Mouse (Mus musculus): Measurements from ENCODE around the gene Gtf3c4. TPM values are rescaled to one million over a fixed set of nuclear protein-coding genes. Genes with fewer than 3 reads are reported as not detected.

Gene Gtf3c4
- 19.9 and 20.4 TPM in 2 replicates for polyA plus RNA-seq (2015; fragmentation: Nextera tagmentation; extraction: Ambion mirVana)

DNA sequence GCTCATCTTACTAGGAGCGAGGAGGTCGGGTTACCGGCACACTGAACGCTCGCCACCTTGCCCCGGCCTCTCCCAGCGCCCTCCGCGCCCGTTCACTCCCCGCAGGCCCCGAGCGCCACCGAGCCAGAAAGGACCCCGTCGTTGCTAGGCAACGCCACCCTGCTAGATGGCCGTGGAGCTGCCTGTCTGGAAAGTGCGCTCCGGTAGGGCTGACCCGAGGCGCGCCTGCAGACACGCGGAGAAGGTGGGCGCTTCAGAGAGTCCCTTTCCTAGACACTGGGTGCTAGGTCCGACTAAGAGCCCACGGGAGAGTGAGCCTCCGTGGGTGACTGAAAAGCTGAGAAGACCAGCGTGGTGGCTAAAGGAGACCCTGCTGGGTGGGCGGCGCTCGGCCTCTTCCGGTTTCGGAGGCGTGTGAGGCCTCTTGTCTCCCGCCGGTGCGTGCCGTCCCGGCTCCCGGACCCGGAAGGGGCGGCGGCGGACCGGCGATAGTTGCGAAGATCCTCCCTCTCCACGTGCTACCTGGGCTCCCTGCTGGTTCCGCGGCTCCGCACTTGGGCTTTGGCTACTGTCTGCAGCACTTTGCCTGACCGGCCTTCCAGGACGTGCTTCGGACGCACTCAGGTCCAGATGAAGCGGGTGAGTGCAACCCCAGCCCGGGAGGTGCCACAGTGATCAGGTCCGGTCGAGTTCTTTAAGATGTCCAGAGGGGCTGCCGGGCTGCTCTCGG is at the start of gene Gtf3c4, which contains the start of gene Ddx31:
Gene Gtf3c4, minus strand, starts transcription at position 139 of the 730 bp plus-strand sequence.
Gene Ddx31, plus strand, starts transcription at position 185 of the 730 bp plus-strand sequence.
- H3K4me3 ChIP-seq = peak within 1 kb of the TSS; percentile 87
- WGBS = under 1% methylated on average over 63 of the region's 63 CpGs
- H3K9ac ChIP-seq = peak within 1 kb of the TSS; percentile 94
- H3K4me2 ChIP-seq = peak within 1 kb of the TSS; percentile 85
- H3K27me3 ChIP-seq = no peaks in the 10 kb centered on the region
- peak; percentile 94 for ATAC-seq (ENCODE audit: low FRiP score, low read depth)
- peak within 1 kb of the TSS; percentile 91 for H3K27ac ChIP-seq (replicated peaks)
- no peaks in the 10 kb centered on the region for H3K9me3 ChIP-seq
- 0 out of 2 replicates have a peak, but pooled peaks cover 5% of the 10 kb centered on the region for H3K36me3 ChIP-seq
- H3K4me1 ChIP-seq (replicated peaks) = peaks cover 61% of the 10 kb centered on the region

DNA sequence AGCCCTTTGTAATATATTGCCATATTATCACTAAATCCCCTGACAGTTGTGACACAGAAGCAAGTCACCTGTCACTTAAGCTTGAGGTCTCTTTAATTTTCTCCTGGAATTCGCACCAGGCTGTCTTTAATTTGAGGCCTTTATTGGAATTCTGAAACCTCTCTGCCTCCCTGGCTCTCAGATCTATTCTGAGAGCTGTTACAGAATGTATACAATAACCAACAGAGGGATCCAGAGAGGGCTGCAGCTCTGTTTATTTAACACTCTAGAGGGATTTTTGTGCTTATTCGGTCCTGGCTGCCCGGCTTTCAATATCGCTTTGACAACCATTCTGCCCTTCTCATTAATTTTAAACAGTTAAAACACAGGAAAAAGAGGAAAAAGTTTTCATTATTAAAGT is 44.8 kb upstream of the Gtf3c4 start:
- 57% methylated on average over 4 of the region's 4 CpGs for WGBS

GRCm38 (mm10) chr2:28882826-28883485 is 42.8 kb upstream of the Gtf3c4 start:
- WGBS = 62% methylated on average over 6 of the region's 6 CpGs
- peaks cover 23% of the 10 kb centered on the region for H3K36me3 ChIP-seq

More for the DNA sequence above, 44.8 kb upstream of the Gtf3c4 start:
- Histone ChIP-seq H3K27me3 (no peaks in the 10 kb centered on the region), H3K9ac (no peak overlapping the region), H3K4me2 (no peak overlapping the region), H3K27ac (replicated peaks) (no peak overlapping the region), H3K9me3 (no peaks in the 10 kb centered on the region), H3K4me3 (no peak overlapping the region), H3K36me3 (peaks cover 30% of the 10 kb centered on the region), H3K4me1 (replicated peaks) (no peaks in the 10 kb centered on the region)
- ATAC-seq (ENCODE audit: low FRiP score, low read depth) = no peak

GRCm38 (mm10) chr2:28882047-28882446 is 41.9 kb upstream of the Gtf3c4 start:
- no peaks in the 10 kb centered on the region for H3K4me1 ChIP-seq (replicated peaks)
- 0 out of 2 replicates have a peak overlapping the region, but pooled peaks have one; percentile 2 for H3K27ac ChIP-seq (replicated peaks)
- no peak overlapping the region for H3K4me3 ChIP-seq
- H3K9ac ChIP-seq = no peak overlapping the region
- ATAC-seq (ENCODE audit: low FRiP score, low read depth) = no peak
- no peak overlapping the region for H3K4me2 ChIP-seq
- WGBS = 80% methylated on average over 3 of the region's 3 CpGs
- peaks cover 20% of the 10 kb centered on the region for H3K36me3 ChIP-seq
- no peaks in the 10 kb centered on the region for H3K9me3 ChIP-seq
- no peaks in the 10 kb centered on the region for H3K27me3 ChIP-seq

More at GRCm38 (mm10) chr2:28882826-28883485, 42.8 kb upstream of the Gtf3c4 start:
- no peak for ATAC-seq (ENCODE audit: low FRiP score, low read depth)
- Histone ChIP-seq H3K27me3 (no peaks in the 10 kb centered on the region), H3K9me3 (no peaks in the 10 kb centered on the region), H3K4me2 (no peak overlapping the region), H3K9ac (no peak overlapping the region), H3K27ac (replicated peaks) (no peak overlapping the region), H3K4me1 (replicated peaks) (no peaks in the 10 kb centered on the region), H3K4me3 (no peak overlapping the region)

DNA sequence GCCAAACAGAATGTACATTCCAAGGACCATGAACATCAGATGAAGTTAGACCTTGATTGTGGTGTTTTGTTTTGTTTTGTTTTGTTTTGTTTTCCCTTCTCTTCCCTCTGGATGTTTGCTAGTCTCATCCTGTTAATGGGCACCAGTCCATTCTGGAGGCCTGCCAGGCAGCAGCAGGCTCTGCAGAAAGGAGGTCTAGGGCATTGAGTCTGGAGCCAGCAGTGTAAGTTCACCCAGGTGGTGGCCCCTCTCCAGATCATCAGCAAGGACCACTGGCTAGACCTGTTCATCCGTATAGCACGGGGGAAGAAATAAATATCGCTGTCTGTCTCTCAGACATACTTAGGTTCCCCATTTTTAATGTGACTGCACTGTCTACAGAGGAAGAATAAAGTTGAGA is 41.1 kb upstream of the Gtf3c4 start:
- H3K27me3 ChIP-seq = no peaks in the 10 kb centered on the region
- peak; percentile 45; the same call in 1 of the 2 replicates for ATAC-seq (ENCODE audit: low FRiP score, low read depth)
- H3K4me2 ChIP-seq = no peak overlapping the region
- no peak overlapping the region for H3K9ac ChIP-seq
- H3K27ac ChIP-seq (replicated peaks) = no peak overlapping the region
- WGBS = 76% methylated on average over 3 of the region's 3 CpGs
- H3K4me1 ChIP-seq (replicated peaks) = no peaks in the 10 kb centered on the region
- H3K4me3 ChIP-seq = no peak overlapping the region
- no peaks in the 10 kb centered on the region for H3K9me3 ChIP-seq
- H3K36me3 ChIP-seq = peaks cover 22% of the 10 kb centered on the region

DNA sequence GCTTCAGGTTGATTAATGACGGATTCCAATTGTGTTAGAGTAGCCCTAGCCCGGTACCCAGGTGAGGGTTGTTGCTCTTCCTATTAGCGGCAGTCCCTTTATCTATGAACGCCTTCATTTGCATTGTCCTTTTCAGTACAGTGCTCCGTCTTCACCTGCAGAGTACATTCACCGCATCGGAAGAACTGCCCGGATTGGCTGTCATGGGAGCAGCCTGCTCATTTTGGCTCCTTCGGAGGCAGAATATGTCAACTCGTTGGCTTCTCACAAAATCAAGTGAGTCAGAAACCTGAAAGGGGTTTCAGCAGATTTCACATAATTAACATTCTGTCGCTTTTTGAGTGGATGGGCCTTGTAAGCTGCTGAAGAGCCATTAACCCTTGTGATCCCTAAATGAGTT is 35.4 kb upstream of the Gtf3c4 start:
- Histone ChIP-seq H3K4me1 (replicated peaks) (no peaks in the 10 kb centered on the region), H3K4me3 (no peak overlapping the region), H3K9me3 (no peaks in the 10 kb centered on the region), H3K36me3 (peaks cover 34% of the 10 kb centered on the region), H3K27me3 (no peaks in the 10 kb centered on the region), H3K27ac (replicated peaks) (no peak overlapping the region), H3K9ac (no peak overlapping the region), H3K4me2 (no peak overlapping the region)
- 86% methylated on average over 11 of the region's 11 CpGs for WGBS
- no peak for ATAC-seq (ENCODE audit: low FRiP score, low read depth)

DNA sequence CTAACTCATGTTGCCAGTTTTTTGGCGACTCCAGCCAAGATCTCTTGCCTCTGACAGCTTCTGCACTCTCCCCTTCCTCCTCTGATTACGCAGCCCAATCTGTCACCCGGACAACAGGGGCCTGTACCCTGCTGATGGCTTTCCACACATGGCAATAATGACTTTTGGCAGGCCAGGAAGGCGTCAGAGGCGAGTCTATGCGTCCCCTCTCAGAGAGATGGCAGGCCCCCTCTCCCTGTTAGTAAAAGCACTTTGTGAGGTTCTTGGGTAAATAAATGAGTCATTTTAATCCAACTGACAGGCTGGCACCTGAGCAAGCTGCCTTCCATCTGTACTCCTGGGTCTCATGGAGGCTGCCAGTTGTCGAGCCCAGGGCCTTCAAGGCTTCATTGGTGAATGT is 27.3 kb upstream of the Gtf3c4 start:
- peaks cover 3% of the 10 kb centered on the region for H3K4me1 ChIP-seq (replicated peaks)
- no peak overlapping the region for H3K9ac ChIP-seq
- H3K27me3 ChIP-seq = no peaks in the 10 kb centered on the region
- peak overlapping the region; percentile 58 for H3K27ac ChIP-seq (replicated peaks)
- H3K9me3 ChIP-seq = no peaks in the 10 kb centered on the region
- ATAC-seq (ENCODE audit: low FRiP score, low read depth) = peak; percentile 91
- H3K4me2 ChIP-seq = no peak overlapping the region
- peaks cover 28% of the 10 kb centered on the region for H3K36me3 ChIP-seq
- H3K4me3 ChIP-seq = no peak overlapping the region
- WGBS = 49% methylated on average over 7 of the region's 7 CpGs

- H3K4me3 ChIP-seq = no peak overlapping the region
- H3K9me3 ChIP-seq = no peaks in the 10 kb centered on the region
- no peak overlapping the region for H3K27ac ChIP-seq (replicated peaks)
- H3K27me3 ChIP-seq = no peaks in the 10 kb centered on the region
- H3K36me3 ChIP-seq = peaks cover 55% of the 10 kb centered on the region
- H3K4me1 ChIP-seq (replicated peaks) = peaks cover 3% of the 10 kb centered on the region
- no peak for ATAC-seq (ENCODE audit: low FRiP score, low read depth)
- H3K4me2 ChIP-seq = no peak overlapping the region
- H3K9ac ChIP-seq = no peak overlapping the region
Observed at GRCm38 (mm10) chr2:28863857-28864256, 23.7 kb upstream of the Gtf3c4 start.

- H3K27ac ChIP-seq (replicated peaks) = peak overlapping the region; percentile 36
- H3K36me3 ChIP-seq = peaks cover 62% of the 10 kb centered on the region
- H3K27me3 ChIP-seq = no peaks in the 10 kb centered on the region
Observed at GRCm38 (mm10) chr2:28860678-28861423, 20.7 kb upstream of the Gtf3c4 start.

GRCm38 (mm10) chr2:28859303-28859702 is 19.1 kb upstream of the Gtf3c4 start:
- Histone ChIP-seq H3K27me3 (no peaks in the 10 kb centered on the region), H3K9me3 (no peaks in the 10 kb centered on the region), H3K9ac (no peak overlapping the region), H3K4me3 (no peak overlapping the region), H3K27ac (replicated peaks) (no peak overlapping the region), H3K36me3 (peaks cover 63% of the 10 kb centered on the region), H3K4me1 (replicated peaks) (no peaks in the 10 kb centered on the region), H3K4me2 (no peak overlapping the region)
- no peak for ATAC-seq (ENCODE audit: low FRiP score, low read depth)
- WGBS = 96% methylated on average over 4 of the region's 4 CpGs

More at GRCm38 (mm10) chr2:28860678-28861423, 20.7 kb upstream of the Gtf3c4 start:
- ATAC-seq (ENCODE audit: low FRiP score, low read depth) = peak; percentile 73; the same call in 1 of the 2 replicates
- no peak overlapping the region for H3K4me2 ChIP-seq
- H3K9ac ChIP-seq = no peak overlapping the region
- no peaks in the 10 kb centered on the region for H3K9me3 ChIP-seq
- WGBS = 74% methylated on average over 8 of the region's 8 CpGs
- no peaks in the 10 kb centered on the region for H3K4me1 ChIP-seq (replicated peaks)
- no peak overlapping the region for H3K4me3 ChIP-seq

GRCm38 (mm10) chr2:28855773-28856172 is 15.6 kb upstream of the Gtf3c4 start:
- H3K27me3 ChIP-seq = no peaks in the 10 kb centered on the region
- no peak for ATAC-seq (ENCODE audit: low FRiP score, low read depth)
- H3K4me3 ChIP-seq = no peak overlapping the region
- WGBS = 99% methylated on average over 2 of the region's 2 CpGs
- H3K27ac ChIP-seq (replicated peaks) = no peak overlapping the region
- H3K9me3 ChIP-seq = no peaks in the 10 kb centered on the region
- no peak overlapping the region for H3K9ac ChIP-seq
- no peaks in the 10 kb centered on the region for H3K4me1 ChIP-seq (replicated peaks)
- no peak overlapping the region for H3K4me2 ChIP-seq
- peaks cover 40% of the 10 kb centered on the region for H3K36me3 ChIP-seq

DNA sequence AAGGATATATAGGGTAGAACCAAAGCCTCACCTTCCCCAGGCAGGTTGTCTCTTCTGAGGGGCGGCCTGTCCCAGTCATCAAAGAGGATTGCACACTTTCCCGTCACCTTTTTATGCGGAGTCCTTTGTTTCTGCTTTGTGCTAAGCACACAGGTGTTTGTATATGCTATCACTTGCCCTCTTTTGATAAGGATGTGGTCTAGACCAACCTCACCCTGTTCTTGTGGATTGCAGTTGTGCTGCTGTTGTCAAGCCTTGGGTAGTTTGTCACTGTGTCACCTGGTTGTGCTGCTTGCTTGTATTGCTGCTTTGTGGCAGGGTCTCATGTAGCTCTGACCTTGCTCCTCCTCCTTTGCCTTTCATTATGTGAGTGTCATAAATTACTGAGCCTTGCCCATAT is 12.4 kb upstream of the Gtf3c4 start:
- no peak for ATAC-seq (ENCODE audit: low FRiP score, low read depth)
- Histone ChIP-seq H3K36me3 (peaks cover 35% of the 10 kb centered on the region), H3K4me2 (no peak overlapping the region), H3K4me3 (no peak overlapping the region), H3K4me1 (replicated peaks) (no peaks in the 10 kb centered on the region), H3K9ac (no peak overlapping the region), H3K27ac (replicated peaks) (no peak overlapping the region), H3K9me3 (no peaks in the 10 kb centered on the region), H3K27me3 (no peaks in the 10 kb centered on the region)
- WGBS = 94% methylated on average over 3 of the region's 3 CpGs
